Mouse (Mus musculus) neural tube, embryonic 11.5 days (tissue): Measurements from ENCODE around the gene Tubgcp5. TPM values are rescaled to one million over a fixed set of nuclear protein-coding genes. Genes with fewer than 3 reads are reported as not detected.
A peak's percentile ranks its signal among the peaks of the same experiment; 100 is the strongest.
"Not testable (repeated sequence)": the region's sequence is repeated elsewhere in the genome, so short reads cannot be mapped to it uniquely, and the experiment has no call there.

Experiments
- ATAC-seq: fragments of 200-750 bp; cut with Nextera tagmentation; 2 replicates; pipeline ENCODE4 v1.8.0; 2017; ENCODE audit warnings: moderate number of reproducible peaks, mild to moderate bottlenecking, moderate TSS enrichment, moderate library complexity; ENCODE audit not compliant: insufficient read depth, low FRiP score, low TSS enrichment
- DNase-seq: peaks from one replicate; pipeline ENCODE4 v3.0.0-alpha.2; 2015; ENCODE audit warnings: low spot score
- H3K27ac ChIP-seq: fragments of 300-500 bp; sonication (generic); 2 replicates; pipeline ENCODE4 v1.5.1; 2014; ENCODE audit warnings: low read depth, mild to moderate bottlenecking, low read length
- H3K27me3 ChIP-seq: fragments of 300-500 bp; sonication (generic); 2 replicates; pipeline ENCODE4 v1.6.1; 2014; ENCODE audit warnings: mild to moderate bottlenecking, low read length, mixed read lengths; ENCODE audit not compliant: control insufficient read depth, insufficient read depth
- H3K36me3 ChIP-seq: fragments of 300-500 bp; sonication (generic); 2 replicates; pipeline ENCODE4 v1.6.1; 2014; ENCODE audit warnings: mild to moderate bottlenecking, low read length, moderate library complexity, mixed read lengths; ENCODE audit not compliant: control insufficient read depth, insufficient read depth
- H3K4me1 ChIP-seq: fragments of 300-500 bp; sonication (generic); 2 replicates; pipeline ENCODE4 v1.6.1; 2014; ENCODE audit warnings: low read length, mixed read lengths; ENCODE audit not compliant: control insufficient read depth, insufficient read depth
- H3K4me2 ChIP-seq: fragments of 300-500 bp; sonication (generic); 2 replicates; pipeline ENCODE4 v1.6.1; 2014; ENCODE audit warnings: low read depth, mild to moderate bottlenecking, moderate library complexity
- H3K4me3 ChIP-seq: fragments of 300-500 bp; sonication (generic); 2 replicates; pipeline ENCODE4 v1.5.1; 2014; ENCODE audit warnings: low read depth, low read length
- H3K9ac ChIP-seq: fragments of 300-500 bp; sonication (generic); 2 replicates; pipeline ENCODE4 v1.6.1; 2014; ENCODE audit warnings: mild to moderate bottlenecking, low read length
- H3K9me3 ChIP-seq: fragments of 300-500 bp; sonication (generic); 2 replicates; pipeline ENCODE4 v1.6.1; 2016; ENCODE audit warnings: low read length; ENCODE audit not compliant: control insufficient read depth
- WGBS: fragments of 180-500 bp; shearing (Covaris S2); extraction: QIAGEN DNeasy Blood & Tissue Kit; methylation state at CpG from one replicate; pipeline ENCODE4 v1.1.7; 2014; 5-methylcytosine and 5-hydroxymethylcytosine counted together
- polyA plus RNA-seq: library from polyadenylated mRNA; unstranded; fragments of >200 nt; fragmentation: Nextera tagmentation; extraction: Ambion mirVana; gene quantifications from 2 replicates; pipeline ENCODE4 v1.2.1, GENCODE M21; 2014

The Tubgcp5 gene
- 32.5 and 34.0 TPM in 2 replicates for polyA plus RNA-seq

GRCm38 (mm10) chr7:55793952-55794603 is at the start of gene Tubgcp5:
Tubgcp5 (plus strand) TSS chr7:55794154.
- DNase-seq (peak; percentile 98), ATAC-seq (peak; percentile 99)
- WGBS, result under 1% methylated on average over 51 of the region's 51 CpGs
- Histone ChIP-seq H3K36me3 (peaks cover 7% of the 10 kb centered on the region), H3K27me3 (no peaks in the 10 kb centered on the region), H3K4me2 (peak within 1 kb of the TSS; percentile 67), H3K27ac (0 out of 2 replicates have a peak within 1 kb of the TSS, but pooled peaks have one; percentile 34), H3K9me3 (no peaks in the 10 kb centered on the region), H3K9ac (peak within 1 kb of the TSS; percentile 94), H3K4me1 (peaks cover 4% of the 10 kb centered on the region; the same call in 1 of the 2 replicates), H3K4me3 (peak within 1 kb of the TSS; percentile 77)

- H3K27ac ChIP-seq, result no peak overlapping the region
- DNase-seq (no peak), ATAC-seq (no peak)
- H3K4me2 ChIP-seq, result no peak overlapping the region
- H3K36me3 ChIP-seq, result no peaks in the 10 kb centered on the region
- no peak overlapping the region for H3K4me3 ChIP-seq
- H3K9ac ChIP-seq, result no peak overlapping the region
- H3K9me3 ChIP-seq, result no peaks in the 10 kb centered on the region
- no peaks in the 10 kb centered on the region for H3K4me1 ChIP-seq
- WGBS, result 54% methylated on average over 10 of the region's 10 CpGs
- no peaks in the 10 kb centered on the region for H3K27me3 ChIP-seq
These were observed 49.3 kb upstream of the Tubgcp5 start for GRCm38 (mm10) chr7:55744566-55745220.

- Histone ChIP-seq H3K27ac (no peak overlapping the region), H3K27me3 (no peaks in the 10 kb centered on the region), H3K4me1 (no peaks in the 10 kb centered on the region), H3K36me3 (no peaks in the 10 kb centered on the region), H3K9ac (no peak overlapping the region), H3K4me2 (no peak overlapping the region), H3K9me3 (no peaks in the 10 kb centered on the region), H3K4me3 (no peak overlapping the region)
- WGBS, result 68% methylated on average over 3 of the region's 3 CpGs
- DNase-seq (no peak), ATAC-seq (no peak)
These were observed 43.1 kb upstream of the Tubgcp5 start for GRCm38 (mm10) chr7:55750841-55751240.

GRCm38 (mm10) chr7:55759346-55759745 is 34.6 kb upstream of the Tubgcp5 start:
- 73% methylated on average over 3 of the region's 3 CpGs for WGBS
- no peak for ATAC-seq

GRCm38 (mm10) chr7:55767926-55768325 is 26.0 kb upstream of the Tubgcp5 start, which contains the start of gene Siglech:
Siglech (plus strand) TSS chr7:55768178.
- WGBS, result 49% methylated on average over 3 of the region's 3 CpGs
- no peak for DNase-seq
- ATAC-seq, result no peak
- Histone ChIP-seq H3K36me3 (no peaks in the 10 kb centered on the region), H3K4me3 (no peak within 1 kb of the TSS), H3K4me2 (no peak within 1 kb of the TSS), H3K9me3 (no peaks in the 10 kb centered on the region), H3K27ac (no peak within 1 kb of the TSS), H3K4me1 (no peaks in the 10 kb centered on the region), H3K9ac (no peak within 1 kb of the TSS), H3K27me3 (no peaks in the 10 kb centered on the region)

More at GRCm38 (mm10) chr7:55759346-55759745, 34.6 kb upstream of the Tubgcp5 start:
- H3K9me3 ChIP-seq, result no peaks in the 10 kb centered on the region
- H3K36me3 ChIP-seq, result no peaks in the 10 kb centered on the region
- H3K4me1 ChIP-seq, result no peaks in the 10 kb centered on the region
- H3K4me2 ChIP-seq, result no peak overlapping the region
- no peak for DNase-seq
- no peaks in the 10 kb centered on the region for H3K27me3 ChIP-seq
- H3K27ac ChIP-seq, result no peak overlapping the region
- no peak overlapping the region for H3K9ac ChIP-seq
- H3K4me3 ChIP-seq, result no peak overlapping the region

GRCm38 (mm10) chr7:55780011-55780410 is 13.9 kb upstream of the Tubgcp5 start:
- Histone ChIP-seq H3K4me3 (no peak overlapping the region), H3K36me3 (no peaks in the 10 kb centered on the region), H3K4me2 (no peak overlapping the region), H3K27me3 (no peaks in the 10 kb centered on the region), H3K4me1 (no peaks in the 10 kb centered on the region), H3K9ac (no peak overlapping the region), H3K27ac (no peak overlapping the region), H3K9me3 (no peaks in the 10 kb centered on the region)
- WGBS, result 70% methylated on average over 4 of the region's 4 CpGs
- no peak for ATAC-seq
- DNase-seq, result no peak

GRCm38 (mm10) chr7:55782493-55782892 is 11.5 kb upstream of the Tubgcp5 start:
- no peak overlapping the region for H3K9ac ChIP-seq
- H3K4me3 ChIP-seq, result no peak overlapping the region
- DNase-seq (no peak), ATAC-seq (no peak)
- H3K27ac ChIP-seq, result no peak overlapping the region
- H3K36me3 ChIP-seq, result no peaks in the 10 kb centered on the region
- 45% methylated on average over 3 of the region's 3 CpGs for WGBS
- H3K4me1 ChIP-seq, result no peaks in the 10 kb centered on the region
- H3K27me3 ChIP-seq, result no peaks in the 10 kb centered on the region
- no peak overlapping the region for H3K4me2 ChIP-seq
- H3K9me3 ChIP-seq, result no peaks in the 10 kb centered on the region

GRCm38 (mm10) chr7:55784580-55784979 is 9.4 kb upstream of the Tubgcp5 start:
- H3K9me3 ChIP-seq, result no peaks in the 10 kb centered on the region
- H3K4me2 ChIP-seq, result no peak overlapping the region
- 89% methylated on average over 3 of the region's 3 CpGs for WGBS
- no peak overlapping the region for H3K4me3 ChIP-seq
- no peaks in the 10 kb centered on the region for H3K36me3 ChIP-seq
- no peak overlapping the region for H3K9ac ChIP-seq
- H3K27me3 ChIP-seq, result no peaks in the 10 kb centered on the region
- no peak overlapping the region for H3K27ac ChIP-seq
- H3K4me1 ChIP-seq, result no peaks in the 10 kb centered on the region
- DNase-seq, result no peak
- no peak for ATAC-seq

GRCm38 (mm10) chr7:55790586-55790985 is 3.4 kb upstream of the Tubgcp5 start:
- not testable (repeated sequence) for H3K36me3 ChIP-seq, ATAC-seq, DNase-seq, H3K27me3 ChIP-seq, H3K9ac ChIP-seq, H3K9me3 ChIP-seq, H3K4me2 ChIP-seq, H3K4me1 ChIP-seq, H3K27ac ChIP-seq, H3K4me3 ChIP-seq
- 75% methylated on average over 5 of the region's 5 CpGs for WGBS
